Mouse (Mus musculus) forebrain, embryonic 14.5 days (tissue): ENCODE measurements around the gene 1700034I23Rik. TPM values are rescaled to one million over a fixed set of nuclear protein-coding genes. Genes with fewer than 3 reads are reported as not detected.
A peak's percentile ranks its signal among the peaks of the same experiment; 100 is the strongest.
"Not testable (repeated sequence)": the region's sequence is repeated elsewhere in the genome, so short reads cannot be mapped to it uniquely, and the experiment has no call there.

Experiments used
- ATAC-seq: fragments of 200-750 bp; cut with Nextera tagmentation; 2 replicates; pipeline ENCODE4 v1.8.0; 2017; ENCODE audit warnings: mild to moderate bottlenecking, moderate library complexity
- DNase-seq: peaks from one replicate; pipeline ENCODE4 v3.0.0-alpha.2; 2015; ENCODE audit warnings: low spot score
- H3K27ac ChIP-seq: fragments of 300-500 bp; sonication (generic); 2 replicates; pipeline ENCODE4 v1.5.1; 2014; ENCODE audit warnings: low read depth, mild to moderate bottlenecking, control low read depth, low read length, moderate library complexity
- H3K27me3 ChIP-seq: fragments of 300-500 bp; sonication (generic); replicated peaks from 2 replicates; pipeline ENCODE4 v1.6.1; 2014; ENCODE audit warnings: low read length, control low read depth, mixed read lengths; ENCODE audit not compliant: control insufficient read depth, insufficient read depth
- H3K36me3 ChIP-seq: fragments of 300-500 bp; sonication (generic); 2 replicates; pipeline ENCODE4 v1.6.1; 2014; ENCODE audit warnings: low read length, control low read depth; ENCODE audit not compliant: control insufficient read depth, insufficient read depth
- H3K4me1 ChIP-seq: fragments of 300-500 bp; sonication (generic); 2 replicates; pipeline ENCODE4 v1.6.1; 2014; ENCODE audit warnings: antibody characterized with exemption, low read length, control low read depth; ENCODE audit not compliant: control insufficient read depth, insufficient read depth
- H3K4me2 ChIP-seq: fragments of 300-500 bp; sonication (generic); 2 replicates; pipeline ENCODE4 v1.6.1; 2014; ENCODE audit warnings: mild to moderate bottlenecking, control low read depth, low read length
- H3K4me3 ChIP-seq: fragments of 300-500 bp; sonication (generic); 2 replicates; pipeline ENCODE4 v1.5.1; 2014; ENCODE audit warnings: low read depth, low read length, control low read depth
- H3K9ac ChIP-seq: fragments of 300-500 bp; sonication (generic); 2 replicates; pipeline ENCODE4 v1.6.1; 2014; ENCODE audit warnings: mild to moderate bottlenecking, low read length, control low read depth, moderate library complexity
- H3K9me3 ChIP-seq: fragments of 300-500 bp; sonication (generic); replicated peaks from 2 replicates; pipeline ENCODE4 v1.6.1; 2016; ENCODE audit warnings: low read length, control low read depth, mixed read lengths; ENCODE audit not compliant: control insufficient read depth
- WGBS: fragments of 180-500 bp; shearing (Covaris S2); extraction: QIAGEN DNeasy Blood & Tissue Kit; methylation state at CpG from one replicate; pipeline ENCODE4 v1.1.7; 2014; 5-methylcytosine and 5-hydroxymethylcytosine counted together
- polyA plus RNA-seq: library from polyadenylated mRNA; unstranded; fragments of >200 nt; fragmentation: Nextera tagmentation; extraction: Ambion mirVana; gene quantifications from 2 replicates; pipeline ENCODE4 v1.2.1, GENCODE M21; 2014

The 1700034I23Rik gene
- polyA plus RNA-seq, result 0.14 TPM in 1 of 2 replicates, not detected in the other

DNA sequence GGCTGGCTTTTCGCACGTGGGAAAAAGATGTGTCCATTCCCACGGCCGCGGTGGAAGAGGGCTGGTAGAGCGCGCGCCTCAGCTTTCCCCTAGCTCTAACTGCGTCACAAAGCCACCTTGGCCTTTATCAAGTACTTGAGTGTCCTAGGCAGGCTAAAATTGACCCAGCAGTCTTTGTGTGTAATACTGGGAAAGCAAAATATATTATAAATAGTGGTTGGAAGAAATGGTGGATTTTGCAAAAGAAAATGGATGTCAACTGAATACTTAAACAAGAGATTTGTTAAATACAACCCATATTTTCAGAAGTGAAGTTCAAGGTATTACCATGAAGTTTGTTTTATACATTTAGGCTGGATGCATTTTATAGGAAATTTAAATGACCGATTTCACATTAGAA, at the start of gene 1700034I23Rik:
TSS of gene 1700034I23Rik (minus strand) at position 101 of the 400 bp plus-strand sequence.
- WGBS, result 96% methylated on average over 5 of the region's 10 CpGs
- not testable (repeated sequence) for H3K36me3 ChIP-seq, DNase-seq

DNA sequence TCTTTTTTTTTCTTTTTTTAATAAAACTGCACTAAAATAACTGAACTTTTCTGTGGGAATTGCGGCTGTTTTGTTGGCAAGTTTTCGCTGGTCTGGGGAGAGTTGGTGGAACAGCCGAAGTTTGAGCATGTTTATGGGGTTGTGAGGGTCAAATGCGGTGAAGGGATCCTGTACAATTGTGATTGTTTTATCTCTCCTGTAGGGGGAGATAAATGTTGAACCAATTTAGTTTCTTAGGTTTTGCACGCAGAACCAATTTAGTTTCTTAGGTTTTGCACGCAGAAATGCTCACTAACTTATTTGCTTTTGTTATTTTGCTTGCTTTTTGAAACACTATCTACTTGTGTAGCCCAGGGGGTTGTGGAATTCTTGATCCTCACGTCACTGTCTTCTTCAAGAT, 49.0 kb upstream of the 1700034I23Rik start:
- no peak overlapping the region for H3K27ac ChIP-seq
- 11% methylated on average over 7 of the region's 7 CpGs for WGBS
- peak; percentile 49 for DNase-seq

More for the DNA sequence above, at the start of gene 1700034I23Rik:
- H3K4me2 ChIP-seq, H3K4me1 ChIP-seq, ATAC-seq, H3K27ac ChIP-seq, H3K27me3 ChIP-seq, H3K9me3 ChIP-seq, H3K4me3 ChIP-seq, H3K9ac ChIP-seq: not testable (repeated sequence)

DNA sequence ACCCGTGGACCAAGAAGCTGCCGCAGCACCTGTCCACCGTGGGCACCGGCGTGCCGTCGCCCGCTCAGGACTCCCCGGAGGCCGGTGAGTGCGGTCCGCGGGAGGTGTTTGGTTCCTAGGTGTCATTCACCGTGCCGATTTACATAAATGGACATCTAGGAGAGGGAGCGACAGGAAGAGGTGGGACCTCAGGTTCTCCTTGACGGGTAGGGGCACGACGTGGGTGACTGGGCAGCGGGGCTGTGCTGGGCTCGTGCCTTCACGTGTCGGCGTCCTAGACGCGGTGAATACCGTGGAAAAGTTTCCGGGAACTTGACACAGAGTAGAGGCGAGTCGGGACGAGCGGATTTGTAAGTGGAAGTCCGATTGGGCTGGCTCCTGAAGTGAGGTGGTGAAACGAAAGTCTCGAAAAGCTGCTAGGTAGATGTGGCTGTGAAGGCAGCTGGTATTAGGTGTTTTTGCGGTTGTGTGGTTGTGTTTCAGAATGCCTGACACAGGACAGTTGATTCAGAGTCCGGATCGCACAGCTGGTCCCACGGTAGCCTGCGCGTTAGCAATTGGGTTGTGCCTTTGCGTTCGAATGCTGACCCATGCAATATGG, 48.4 kb upstream of the 1700034I23Rik start:
- H3K27me3 ChIP-seq, result peaks cover 5% of the 10 kb centered on the region; the same call in 1 of the 2 replicates
- H3K9me3 ChIP-seq, result no peaks in the 10 kb centered on the region
- H3K9ac ChIP-seq, result peak overlapping the region; percentile 69
- WGBS, result under 1% methylated on average over 43 of the region's 43 CpGs
- ATAC-seq (no peak), DNase-seq (peak; percentile 32)
- H3K4me1 ChIP-seq, result peaks cover 9% of the 10 kb centered on the region; the same call in 1 of the 2 replicates
- no peak overlapping the region; the same call in 1 of the 2 replicates for H3K27ac ChIP-seq
- H3K4me3 ChIP-seq, result peak overlapping the region; percentile 74
- H3K36me3 ChIP-seq, result no peaks in the 10 kb centered on the region
- peak overlapping the region; percentile 98 for H3K4me2 ChIP-seq

More for the DNA sequence above, 49.0 kb upstream of the 1700034I23Rik start:
- Histone ChIP-seq H3K4me2 (peak overlapping the region; percentile 98), H3K9me3 (no peaks in the 10 kb centered on the region), H3K9ac (0 out of 2 replicates have a peak overlapping the region, but pooled peaks have one; percentile 69), H3K4me3 (peak overlapping the region; percentile 74; the same call in 1 of the 2 replicates), H3K4me1 (peaks cover 9% of the 10 kb centered on the region; the same call in 1 of the 2 replicates), H3K27me3 (peaks cover 5% of the 10 kb centered on the region; the same call in 1 of the 2 replicates), H3K36me3 (no peaks in the 10 kb centered on the region)
- no peak for ATAC-seq

DNA sequence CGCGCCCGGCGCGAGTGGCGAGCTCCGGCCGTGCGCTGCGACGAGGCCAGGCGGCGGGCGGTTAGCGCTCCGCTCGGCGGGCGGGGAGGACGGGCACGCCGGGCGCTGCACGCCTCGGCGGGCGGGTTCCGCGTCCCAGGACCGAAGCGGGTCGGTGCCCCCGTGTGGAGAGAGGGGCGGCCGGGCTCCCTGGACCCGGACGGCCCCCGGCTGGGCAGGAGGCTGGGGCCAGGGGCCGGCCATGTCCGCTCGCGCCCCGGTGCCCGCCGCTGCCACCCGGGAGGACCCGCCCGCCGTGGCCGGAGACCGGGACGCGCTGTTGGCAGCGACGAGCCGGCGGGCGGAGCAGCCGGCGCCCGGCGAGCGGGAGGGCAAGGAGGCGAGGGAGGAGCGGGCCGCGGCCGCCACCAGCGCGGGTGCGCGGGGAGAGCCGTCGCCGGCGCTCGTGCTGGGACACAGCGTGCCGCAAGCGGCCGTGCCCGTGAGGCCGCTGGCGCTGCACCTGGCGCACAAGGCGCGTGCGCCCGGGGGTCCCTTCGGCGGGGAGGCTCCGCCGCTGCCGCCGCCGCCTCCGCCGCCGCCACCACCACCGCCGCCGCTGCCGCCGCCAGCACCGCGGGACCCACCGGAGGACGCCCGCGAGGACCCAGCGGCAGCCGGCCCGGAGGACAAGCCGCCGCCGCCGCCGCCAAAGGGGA, 47.7 kb upstream of the 1700034I23Rik start:
- Histone ChIP-seq H3K27me3 (peaks cover 5% of the 10 kb centered on the region; the same call in 1 of the 2 replicates), H3K9ac (peak overlapping the region; percentile 69), H3K9me3 (no peaks in the 10 kb centered on the region), H3K4me2 (peak overlapping the region; percentile 98), H3K36me3 (no peaks in the 10 kb centered on the region), H3K4me1 (peaks cover 9% of the 10 kb centered on the region; the same call in 1 of the 2 replicates), H3K4me3 (peak overlapping the region; percentile 74), H3K27ac (peak overlapping the region; percentile 63; the same call in 1 of the 2 replicates)
- DNase-seq, result peak; percentile 63
- peak; percentile 51 for ATAC-seq
- under 1% methylated on average over 47 of the region's 118 CpGs for WGBS

DNA sequence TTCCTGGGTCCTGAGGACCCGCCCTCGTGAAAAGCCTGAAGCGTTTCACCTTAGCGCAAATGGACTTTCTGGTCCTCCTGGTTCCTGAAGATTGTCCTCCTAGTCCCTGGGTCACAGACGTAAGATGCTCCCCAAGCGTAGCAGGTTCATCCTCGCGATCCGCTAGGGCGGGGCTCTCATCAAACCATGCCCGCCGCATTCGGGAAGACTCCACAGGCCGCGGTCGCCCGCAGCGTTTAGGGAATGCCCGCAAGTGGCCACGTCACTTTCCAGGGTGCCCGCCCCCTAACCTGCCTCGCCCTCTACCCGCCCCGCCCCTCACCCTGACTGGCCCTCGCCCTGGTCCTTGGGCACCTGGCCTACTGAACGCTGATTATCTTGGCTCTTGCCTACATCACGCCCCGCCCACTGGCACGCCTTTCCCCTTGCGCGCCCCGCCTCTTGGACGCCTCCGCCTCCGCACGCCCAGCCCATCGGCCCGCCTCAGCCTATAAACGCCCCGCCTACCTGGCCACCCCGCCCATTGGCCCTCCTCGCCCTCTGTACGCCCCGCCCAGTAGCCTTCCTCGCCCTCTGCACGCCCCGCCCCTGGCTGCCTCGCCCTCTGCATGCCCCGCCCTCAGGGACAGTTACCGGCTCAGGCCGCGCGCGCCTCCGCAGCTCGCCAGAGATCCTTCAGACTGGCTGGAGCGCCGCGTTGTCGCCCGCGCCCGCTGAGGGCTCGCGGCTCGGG, 47.0 kb upstream of the 1700034I23Rik start, which contains the start of gene Larp1b:
TSS of gene Larp1b (plus strand) at position 659 of the 733 bp plus-strand sequence.
- H3K9me3 ChIP-seq, result no peaks in the 10 kb centered on the region
- H3K27me3 ChIP-seq, result peaks cover 5% of the 10 kb centered on the region; the same call in 1 of the 2 replicates
- peak within 1 kb of the TSS; percentile 74 for H3K4me3 ChIP-seq
- peak within 1 kb of the TSS; percentile 69 for H3K9ac ChIP-seq
- peak within 1 kb of the TSS; percentile 98 for H3K4me2 ChIP-seq
- 2% methylated on average over 66 of the region's 66 CpGs for WGBS
- H3K36me3 ChIP-seq, result no peaks in the 10 kb centered on the region
- peaks cover 9% of the 10 kb centered on the region; the same call in 1 of the 2 replicates for H3K4me1 ChIP-seq
- ATAC-seq (peak; percentile 94), DNase-seq (peak; percentile 97)
- H3K27ac ChIP-seq, result peak within 1 kb of the TSS; percentile 63; the same call in 1 of the 2 replicates

DNA sequence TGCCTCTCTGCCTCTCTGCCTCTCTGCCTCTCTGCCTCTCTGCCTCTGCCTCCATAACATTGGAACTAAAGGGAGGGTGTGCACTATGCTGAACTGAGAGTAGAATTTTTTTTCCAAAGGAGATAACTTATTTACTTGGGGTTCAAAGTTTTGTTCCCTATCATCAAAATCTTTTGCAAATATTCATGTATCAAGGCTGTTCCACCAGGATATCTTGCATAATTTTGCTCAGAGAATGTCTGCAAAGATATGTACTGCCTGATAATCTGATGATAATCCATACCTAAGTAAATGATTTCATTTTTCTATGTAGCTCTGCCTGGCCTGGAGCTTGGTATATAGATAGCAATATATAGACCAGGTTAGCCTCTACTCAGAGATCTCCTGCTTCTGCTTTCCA, 36.7 kb upstream of the 1700034I23Rik start:
- ATAC-seq, result no peak
- Histone ChIP-seq H3K27ac (no peak overlapping the region), H3K4me1 (no peaks in the 10 kb centered on the region), H3K9ac (no peak overlapping the region), H3K4me2 (no peak overlapping the region), H3K9me3 (no peaks in the 10 kb centered on the region), H3K4me3 (no peak overlapping the region), H3K27me3 (no peaks in the 10 kb centered on the region), H3K36me3 (peaks cover 6% of the 10 kb centered on the region; the same call in 1 of the 2 replicates)
- no peak for DNase-seq

DNA sequence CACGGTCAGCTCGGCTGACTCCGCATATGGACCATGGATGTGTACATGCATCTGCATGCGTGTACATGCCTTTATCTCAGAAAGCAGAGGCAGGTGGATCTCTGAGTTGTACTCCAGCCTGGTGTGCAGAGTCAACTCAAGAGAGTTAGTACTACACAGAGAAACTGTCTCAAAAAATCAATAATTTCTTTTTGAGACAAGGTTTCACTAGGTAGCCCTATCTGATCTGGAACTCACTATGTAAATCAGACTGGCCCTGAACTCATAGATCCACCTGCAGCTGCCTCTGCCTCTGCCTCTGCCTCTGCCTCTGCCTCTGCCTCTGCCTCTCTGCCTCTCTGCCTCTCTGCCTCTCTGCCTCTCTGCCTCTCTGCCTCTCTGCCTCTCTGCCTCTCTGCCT, 36.2 kb upstream of the 1700034I23Rik start:
- H3K27ac ChIP-seq, result no peak overlapping the region
- no peak overlapping the region for H3K4me2 ChIP-seq
- H3K4me3 ChIP-seq, result no peak overlapping the region
- DNase-seq (no peak), ATAC-seq (no peak)
- H3K36me3 ChIP-seq, result peaks cover 10% of the 10 kb centered on the region
- WGBS, result 96% methylated on average over 4 of the region's 4 CpGs
- H3K9me3 ChIP-seq, result no peaks in the 10 kb centered on the region
- H3K27me3 ChIP-seq, result no peaks in the 10 kb centered on the region
- H3K9ac ChIP-seq, result no peak overlapping the region
- H3K4me1 ChIP-seq, result no peaks in the 10 kb centered on the region

DNA sequence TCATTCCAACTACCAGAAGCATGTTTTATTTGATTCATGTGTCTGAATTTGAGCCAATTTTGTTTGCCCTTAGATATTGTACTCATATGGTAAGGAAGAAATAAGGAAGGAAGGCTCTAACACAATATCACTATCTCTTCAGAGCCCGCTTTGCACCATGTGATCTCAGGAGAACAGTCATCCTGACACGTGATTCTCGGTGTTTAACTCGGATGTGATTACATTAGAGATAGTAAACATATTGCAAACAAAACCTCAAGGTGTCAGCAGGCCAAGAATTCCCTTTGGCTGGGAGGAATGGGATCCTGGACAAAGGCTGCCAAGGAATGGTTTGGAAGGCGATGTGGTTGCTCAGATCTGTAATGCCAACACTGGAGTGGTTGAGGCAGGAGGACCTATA, 35.8 kb upstream of the 1700034I23Rik start:
- H3K9me3 ChIP-seq, result no peaks in the 10 kb centered on the region
- H3K27me3 ChIP-seq, result no peaks in the 10 kb centered on the region
- H3K9ac ChIP-seq, result no peak overlapping the region
- no peak overlapping the region for H3K27ac ChIP-seq
- H3K36me3 ChIP-seq, result peaks cover 13% of the 10 kb centered on the region
- DNase-seq (no peak), ATAC-seq (no peak)
- no peak overlapping the region for H3K4me2 ChIP-seq
- WGBS, result 91% methylated on average over 5 of the region's 5 CpGs
- H3K4me3 ChIP-seq, result no peak overlapping the region
- H3K4me1 ChIP-seq, result no peaks in the 10 kb centered on the region
